9 mouse cellular contexts compared by ENCODE assay signal in genomic region chr2:31069506-31069905, GRCm38 (mm10).
DNase-seq lines count a peak whose midpoint lies in the region; ATAC-seq and TF ChIP-seq lines count a peak whose summit lies in the region.
"Had no signal": no experiment of that assay in that cellular context is flagged by ENCODE, and none has a peak within 500 bp of the region (broad histone marks: within the 10 kb centered on the region; RNA-seq: fewer than 3 reads in every experiment).

No protein-coding gene starts in this region.

- H3K27ac ChIP-seq in kidney, embryonic 14.5 days (ENCODE audit: low read depth, low read length): peak overlapping the region; percentile 92; the same call in 1 of the 2 replicates
- peak overlapping the region; percentile 96 for H3K27ac ChIP-seq in ES-Bruce4 (ENCODE audit: insufficient read depth, low read length)
- peak overlapping the region; percentile 74; the same call in 1 of the 2 replicates for H3K27ac ChIP-seq in embryonic facial prominence, embryonic 11.5 days (replicated peaks; ENCODE audit: low read depth, low read length)
- peak overlapping the region; percentile 94; the same call in 1 of the 2 replicates for H3K27ac ChIP-seq in limb, embryonic 12.5 days
- no peak overlapping the region for H3K27ac ChIP-seq in thymus, adult 2 months (ENCODE audit: control insufficient read depth, insufficient read depth, low read length)

- no peaks in the 10 kb centered on the region for H3K27me3 ChIP-seq in kidney, embryonic 14.5 days (ENCODE audit: control insufficient read depth, insufficient read depth, low read length)
- H3K27me3 ChIP-seq in ES-Bruce4 (ENCODE audit: control insufficient read depth, insufficient read depth, low read length, poor library complexity, severe bottlenecking): no peaks in the 10 kb centered on the region
- no peaks in the 10 kb centered on the region for H3K27me3 ChIP-seq in embryonic facial prominence, embryonic 11.5 days (ENCODE audit: control insufficient read depth, insufficient read depth, low read length)
- no peaks in the 10 kb centered on the region for H3K27me3 ChIP-seq in limb, embryonic 12.5 days
- no peaks in the 10 kb centered on the region for H3K27me3 ChIP-seq in thymus, adult 2 months (ENCODE audit: control insufficient read depth, insufficient read depth, low read length)

- H3K4me2 ChIP-seq in kidney, embryonic 14.5 days (replicated peaks; ENCODE audit: low read depth, low read length): no peak overlapping the region
- H3K4me2 ChIP-seq in embryonic facial prominence, embryonic 11.5 days (ENCODE audit: low read depth, low read length): no peak overlapping the region
- no peak overlapping the region for H3K4me2 ChIP-seq in limb, embryonic 12.5 days

- TF ChIP-seq CTCF in ES-Bruce4 (IDR thresholded peaks at IDR 0.05; ENCODE audit: low read depth, low read length): no peak
- no peak for TF ChIP-seq CTCF in thymus, adult 2 months (IDR thresholded peaks at IDR 0.05; ENCODE audit: borderline replicate concordance, control insufficient read depth, extremely low read depth, insufficient read depth, low read length, poor library complexity)

- H3K4me1 ChIP-seq in kidney, embryonic 14.5 days (ENCODE audit: control insufficient read depth, insufficient read depth, low read length): peaks cover 24% of the 10 kb centered on the region
- peaks cover 12% of the 10 kb centered on the region for H3K4me1 ChIP-seq in ES-Bruce4 (ENCODE audit: control insufficient read depth, insufficient read depth, low read length)
- H3K4me1 ChIP-seq in embryonic facial prominence, embryonic 11.5 days (ENCODE audit: control insufficient read depth, insufficient read depth, low read length): no peaks in the 10 kb centered on the region
- H3K4me1 ChIP-seq in limb, embryonic 12.5 days (replicated peaks): peaks cover 20% of the 10 kb centered on the region
- H3K4me1 ChIP-seq in thymus, adult 2 months (replicated peaks; ENCODE audit: control insufficient read depth, insufficient read depth, low read length): no peaks in the 10 kb centered on the region

- ATAC-seq in kidney, embryonic 14.5 days (ENCODE audit: low FRiP score, low TSS enrichment): no peak
- no peak for ATAC-seq in embryonic facial prominence, embryonic 11.5 days (replicated peaks; ENCODE audit: insufficient number of reproducible peaks, low FRiP score, low TSS enrichment, low read depth)
- ATAC-seq in limb, embryonic 12.5 days (ENCODE audit: insufficient number of reproducible peaks, insufficient read depth, low FRiP score, low TSS enrichment, low read depth): no peak
- ATAC-seq in megakaryocyte progenitor cell, adult 5-6 weeks (replicated peaks; ENCODE audit: poor library complexity): no peak

- H3K36me3 ChIP-seq in kidney, embryonic 14.5 days (ENCODE audit: control insufficient read depth, insufficient read depth, low read length): peaks cover 11% of the 10 kb centered on the region; the same call in 1 of the 2 replicates
- peaks cover 6% of the 10 kb centered on the region; the same call in 1 of the 2 replicates for H3K36me3 ChIP-seq in ES-Bruce4 (ENCODE audit: control insufficient read depth, insufficient read depth, low read length, poor library complexity, severe bottlenecking)
- no peaks in the 10 kb centered on the region; the same call in 1 of the 2 replicates for H3K36me3 ChIP-seq in embryonic facial prominence, embryonic 11.5 days (replicated peaks; ENCODE audit: control insufficient read depth, insufficient read depth, low read depth, low read length)
- H3K36me3 ChIP-seq in limb, embryonic 12.5 days: peaks cover 18% of the 10 kb centered on the region
- peaks cover 26% of the 10 kb centered on the region for H3K36me3 ChIP-seq in thymus, adult 2 months (ENCODE audit: control insufficient read depth, insufficient read depth, low read length)

- H3K9ac ChIP-seq in kidney, embryonic 14.5 days (ENCODE audit: low read depth, low read length): no peak overlapping the region
- H3K9ac ChIP-seq in ES-Bruce4 (ENCODE audit: low read depth, poor library complexity, severe bottlenecking): no peak overlapping the region
- no peak overlapping the region for H3K9ac ChIP-seq in embryonic facial prominence, embryonic 11.5 days (replicated peaks; ENCODE audit: low read length)
- H3K9ac ChIP-seq in limb, embryonic 12.5 days (replicated peaks): no peak overlapping the region

- H3K9me3 ChIP-seq in kidney, embryonic 14.5 days (ENCODE audit: control insufficient read depth, low read length): no peaks in the 10 kb centered on the region
- H3K9me3 ChIP-seq in ES-Bruce4 (replicated peaks; ENCODE audit: control insufficient read depth, insufficient read depth, low read length, poor library complexity, severe bottlenecking): peaks cover 5% of the 10 kb centered on the region; the same call in 1 of the 2 replicates
- H3K9me3 ChIP-seq in embryonic facial prominence, embryonic 11.5 days (replicated peaks; ENCODE audit: control insufficient read depth, low read length): no peaks in the 10 kb centered on the region
- 0 out of 2 replicates have a peak, but pooled peaks cover 4% of the 10 kb centered on the region for H3K9me3 ChIP-seq in limb, embryonic 12.5 days

- H3K4me3 ChIP-seq in kidney, embryonic 14.5 days (ENCODE audit: low read length): no peak overlapping the region
- H3K4me3 ChIP-seq in ES-Bruce4 (ENCODE audit: low read depth, low read length): no peak overlapping the region
- no peak overlapping the region for H3K4me3 ChIP-seq in embryonic facial prominence, embryonic 11.5 days (ENCODE audit: low read depth, low read length)
- H3K4me3 ChIP-seq in limb, embryonic 12.5 days (replicated peaks): no peak overlapping the region
- no peak overlapping the region for H3K4me3 ChIP-seq in thymus, adult 2 months (ENCODE audit: control insufficient read depth, insufficient read depth, low read length)

- TF ChIP-seq POLR2A in ES-Bruce4 (IDR thresholded peaks at IDR 0.05; ENCODE audit: insufficient read depth, low read length): no peak
- no peak for TF ChIP-seq POLR2A in thymus, adult 2 months (IDR thresholded peaks at IDR 0.05; ENCODE audit: control insufficient read depth, extremely low read depth, insufficient read depth, low read length, poor library complexity)

- TF ChIP-seq EP300 in ES-Bruce4 (IDR thresholded peaks at IDR 0.05; ENCODE audit: insufficient read depth, low read depth, low read length): no peak

- 93% methylated on average over 7 of the region's 7 CpGs for WGBS in kidney, embryonic 14.5 days
- WGBS in embryonic facial prominence, embryonic 11.5 days: 87% methylated on average over 7 of the region's 7 CpGs
- WGBS in limb, embryonic 12.5 days: 94% methylated on average over 7 of the region's 7 CpGs
- 98% methylated on average over 7 of the region's 7 CpGs for WGBS in thymus, adult 2 months

- no peak for DNase-seq in kidney, adult 18-20 months
- no peak for DNase-seq in embryonic facial prominence, embryonic 11.5 days (ENCODE audit: low spot score)
- DNase-seq in thymus, adult 2 months: no peak
- DNase-seq in layer of hippocampus, adult 18-20 months (ENCODE audit: low spot score in 2 of 2): no peak
- DNase-seq: heart, postnatal 36 days had no signal
